Mouse (Mus musculus): ENCODE results near the gene 4833427G06Rik.

GRCm38 (mm10) chr9:51076300-51076978 is 25.4 kb downstream of the 4833427G06Rik start:
- no peak for TF ChIP-seq CTCF (IDR thresholded peaks at IDR 0.05; ENCODE audit: low read depth, low read length)
- no peak for TF ChIP-seq POLR2A (IDR thresholded peaks at IDR 0.05; ENCODE audit: borderline replicate concordance, low read depth, low read length)

Data from bone marrow macrophage, adult 2 months (primary cell).